Mouse (Mus musculus): ENCODE results near the gene Pfkfb4.

GRCm38 (mm10) chr9:109050674-109050997, 59.1 kb downstream of the Pfkfb4 start:
- TF ChIP-seq CTCF (IDR thresholded peaks at IDR 0.05; ENCODE audit: low read depth, low read length) (no peak), POLR2A (IDR thresholded peaks at IDR 0.05; ENCODE audit: borderline replicate concordance, low read depth, low read length) (no peak)
